Mouse (Mus musculus): ENCODE results near the gene Gm11541. TPM values are rescaled to one million over a fixed set of nuclear protein-coding genes. Genes with fewer than 3 reads are reported as not detected.
"Not testable (repeated sequence)": the region's sequence is repeated elsewhere in the genome, so short reads cannot be mapped to it uniquely, and the experiment has no call there.

The Gm11541 gene
- polyA plus RNA-seq, 1 experiment: not detected

- WGBS: 70% methylated on average over 27 of the region's 27 CpGs
- no peak overlapping the region for H3K27ac ChIP-seq (ENCODE audit: insufficient read depth, low read depth, low read length)
Measured at GRCm38 (mm10) chr11:94701401-94702215, 2.7 kb downstream of the Gm11541 start.

GRCm38 (mm10) chr11:94699399-94699798, 4.9 kb downstream of the Gm11541 start:
- H3K27ac ChIP-seq (ENCODE audit: insufficient read depth, low read depth, low read length): no peak overlapping the region
- WGBS: 99% methylated on average over 3 of the region's 3 CpGs
- no peak overlapping the region for H3K4me3 ChIP-seq (ENCODE audit: insufficient read depth, low read depth, low read length)
- H3K4me1 ChIP-seq (ENCODE audit: control insufficient read depth, insufficient read depth, low read length): peaks cover 4% of the 10 kb centered on the region; the same call in 1 of the 2 replicates
- TF ChIP-seq POLR2A (IDR thresholded peaks at IDR 0.05; ENCODE audit: insufficient read depth, low read depth, low read length) (no peak), CTCF (IDR thresholded peaks at IDR 0.05; ENCODE audit: insufficient read depth, low read depth, low read length) (no peak)

More at GRCm38 (mm10) chr11:94701401-94702215, 2.7 kb downstream of the Gm11541 start:
- Histone ChIP-seq H3K4me3 (ENCODE audit: insufficient read depth, low read depth, low read length) (no peak overlapping the region), H3K4me1 (ENCODE audit: control insufficient read depth, insufficient read depth, low read length) (peaks cover 4% of the 10 kb centered on the region; the same call in 1 of the 2 replicates)
- TF ChIP-seq CTCF (IDR thresholded peaks at IDR 0.05; ENCODE audit: insufficient read depth, low read depth, low read length): no peak
- TF ChIP-seq POLR2A (IDR thresholded peaks at IDR 0.05; ENCODE audit: insufficient read depth, low read depth, low read length): no peak

GRCm38 (mm10) chr11:94697703-94698464, 6.4 kb downstream of the Gm11541 start:
- no peak for TF ChIP-seq POLR2A (IDR thresholded peaks at IDR 0.05; ENCODE audit: insufficient read depth, low read depth, low read length)
- no peak overlapping the region for H3K4me3 ChIP-seq (ENCODE audit: insufficient read depth, low read depth, low read length)
- 51% methylated on average over 13 of the region's 13 CpGs for WGBS
- no peak overlapping the region for H3K27ac ChIP-seq (ENCODE audit: insufficient read depth, low read depth, low read length)
- peaks cover 4% of the 10 kb centered on the region; the same call in 1 of the 2 replicates for H3K4me1 ChIP-seq (ENCODE audit: control insufficient read depth, insufficient read depth, low read length)

GRCm38 (mm10) chr11:94697140-94697539, 7.2 kb downstream of the Gm11541 start:
- no peak overlapping the region for H3K4me3 ChIP-seq (ENCODE audit: insufficient read depth, low read depth, low read length)
- H3K4me1 ChIP-seq (ENCODE audit: control insufficient read depth, insufficient read depth, low read length): peaks cover 4% of the 10 kb centered on the region; the same call in 1 of the 2 replicates
- TF ChIP-seq POLR2A (IDR thresholded peaks at IDR 0.05; ENCODE audit: insufficient read depth, low read depth, low read length) (no peak), CTCF (IDR thresholded peaks at IDR 0.05; ENCODE audit: insufficient read depth, low read depth, low read length) (no peak)
- no peak overlapping the region for H3K27ac ChIP-seq (ENCODE audit: insufficient read depth, low read depth, low read length)
- 88% methylated on average over 2 of the region's 2 CpGs for WGBS

- Histone ChIP-seq H3K27ac (ENCODE audit: insufficient read depth, low read depth, low read length) (no peak overlapping the region), H3K4me3 (ENCODE audit: insufficient read depth, low read depth, low read length) (no peak overlapping the region), H3K4me1 (ENCODE audit: control insufficient read depth, insufficient read depth, low read length) (peaks cover 4% of the 10 kb centered on the region; the same call in 1 of the 2 replicates)
- 46% methylated on average over 6 of the region's 6 CpGs for WGBS
- TF ChIP-seq CTCF (IDR thresholded peaks at IDR 0.05; ENCODE audit: insufficient read depth, low read depth, low read length) (no peak), POLR2A (IDR thresholded peaks at IDR 0.05; ENCODE audit: insufficient read depth, low read depth, low read length) (no peak)
Measured at GRCm38 (mm10) chr11:94695508-94695907, 8.8 kb downstream of the Gm11541 start.

- H3K27ac ChIP-seq (ENCODE audit: insufficient read depth, low read depth, low read length); H3K4me3 ChIP-seq (ENCODE audit: insufficient read depth, low read depth, low read length); H3K4me1 ChIP-seq (ENCODE audit: control insufficient read depth, insufficient read depth, low read length): not testable (repeated sequence)
Measured at GRCm38 (mm10) chr11:94692502-94692901, 11.8 kb downstream of the Gm11541 start.

GRCm38 (mm10) chr11:94687178-94687577, 17.1 kb downstream of the Gm11541 start:
- Histone ChIP-seq H3K27ac (ENCODE audit: insufficient read depth, low read depth, low read length) (no peak overlapping the region), H3K4me3 (ENCODE audit: insufficient read depth, low read depth, low read length) (no peak overlapping the region), H3K4me1 (ENCODE audit: control insufficient read depth, insufficient read depth, low read length) (no peaks in the 10 kb centered on the region)
- WGBS: 83% methylated on average over 6 of the region's 6 CpGs
- TF ChIP-seq POLR2A (IDR thresholded peaks at IDR 0.05; ENCODE audit: insufficient read depth, low read depth, low read length) (no peak), CTCF (IDR thresholded peaks at IDR 0.05; ENCODE audit: insufficient read depth, low read depth, low read length) (no peak)

GRCm38 (mm10) chr11:94682427-94682826, 21.9 kb downstream of the Gm11541 start:
- H3K27ac ChIP-seq (ENCODE audit: insufficient read depth, low read depth, low read length): no peak overlapping the region
- no peak for TF ChIP-seq CTCF (IDR thresholded peaks at IDR 0.05; ENCODE audit: insufficient read depth, low read depth, low read length)
- TF ChIP-seq POLR2A (IDR thresholded peaks at IDR 0.05; ENCODE audit: insufficient read depth, low read depth, low read length): no peak
- 86% methylated on average over 7 of the region's 7 CpGs for WGBS
- peaks cover 4% of the 10 kb centered on the region; the same call in 1 of the 2 replicates for H3K4me1 ChIP-seq (ENCODE audit: control insufficient read depth, insufficient read depth, low read length)
- H3K4me3 ChIP-seq (ENCODE audit: insufficient read depth, low read depth, low read length): no peak overlapping the region

- TF ChIP-seq POLR2A (IDR thresholded peaks at IDR 0.05; ENCODE audit: insufficient read depth, low read depth, low read length) (no peak), CTCF (IDR thresholded peaks at IDR 0.05; ENCODE audit: insufficient read depth, low read depth, low read length) (no peak)
- 94% methylated on average over 4 of the region's 4 CpGs for WGBS
- H3K4me3 ChIP-seq (ENCODE audit: insufficient read depth, low read depth, low read length): no peak overlapping the region
- H3K4me1 ChIP-seq (ENCODE audit: control insufficient read depth, insufficient read depth, low read length): peaks cover 5% of the 10 kb centered on the region
- no peak overlapping the region for H3K27ac ChIP-seq (ENCODE audit: insufficient read depth, low read depth, low read length)
Measured at GRCm38 (mm10) chr11:94681640-94682039, 22.7 kb downstream of the Gm11541 start.
